Mouse (Mus musculus): ENCODE results near the gene Traf2. TPM values are rescaled to one million over a fixed set of nuclear protein-coding genes. Genes with fewer than 3 reads are reported as not detected.

Traf2 gene
- polyA plus RNA-seq, 1 experiment from 2014 or later = 20.3 TPM

DNA sequence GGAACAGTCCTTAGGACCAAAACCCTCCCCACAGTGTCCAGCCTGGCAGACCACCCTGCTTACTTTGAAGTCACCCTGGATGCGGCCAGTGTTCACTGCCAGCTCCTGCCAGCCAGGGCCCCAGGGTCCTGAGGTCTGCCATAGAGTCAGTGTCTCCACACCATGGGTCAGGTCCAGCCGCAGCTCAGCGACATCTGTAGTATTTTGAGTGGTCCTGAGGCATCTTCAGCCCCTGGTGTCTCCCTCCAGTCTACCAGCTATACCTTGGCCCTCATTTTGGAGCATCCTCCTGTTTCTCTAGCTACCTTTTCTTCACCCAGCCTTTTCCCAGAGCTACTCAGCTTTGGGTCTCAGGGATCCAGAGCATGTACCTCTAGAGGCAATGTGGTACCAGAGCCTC, 22.6 kb upstream of the Traf2 start:
- Histone ChIP-seq H3K27me3 (ENCODE audit: control insufficient read depth, insufficient read depth, low read length) (no peaks in the 10 kb centered on the region), H3K27ac (ENCODE audit: low read depth, low read length) (no peak overlapping the region), H3K9me3 (replicated peaks; ENCODE audit: control insufficient read depth, low read length) (no peaks in the 10 kb centered on the region), H3K9ac (ENCODE audit: low read depth, low read length) (no peak overlapping the region), H3K36me3 (ENCODE audit: control insufficient read depth, insufficient read depth, low read length) (peaks cover 17% of the 10 kb centered on the region), H3K4me1 (ENCODE audit: control insufficient read depth, insufficient read depth, low read length) (peaks cover 15% of the 10 kb centered on the region), H3K4me3 (ENCODE audit: low read depth, low read length) (no peak overlapping the region), H3K4me2 (no peak overlapping the region)
- 87% methylated on average over 3 of the region's 3 CpGs for WGBS (ENCODE audit: insufficient replicate concordance)
- no peak for ATAC-seq (replicated peaks; ENCODE audit: insufficient number of reproducible peaks, low FRiP score, low TSS enrichment)

- no peaks in the 10 kb centered on the region for H3K9me3 ChIP-seq (replicated peaks; ENCODE audit: control insufficient read depth, low read length)
- H3K9ac ChIP-seq (ENCODE audit: low read depth, low read length) = no peak overlapping the region
- H3K4me1 ChIP-seq (ENCODE audit: control insufficient read depth, insufficient read depth, low read length) = peaks cover 9% of the 10 kb centered on the region
- no peak overlapping the region for H3K4me3 ChIP-seq (ENCODE audit: low read depth, low read length)
- no peak overlapping the region for H3K27ac ChIP-seq (ENCODE audit: low read depth, low read length)
- peaks cover 22% of the 10 kb centered on the region for H3K36me3 ChIP-seq (ENCODE audit: control insufficient read depth, insufficient read depth, low read length)
- no peaks in the 10 kb centered on the region for H3K27me3 ChIP-seq (ENCODE audit: control insufficient read depth, insufficient read depth, low read length)
- no peak for ATAC-seq (replicated peaks; ENCODE audit: insufficient number of reproducible peaks, low FRiP score, low TSS enrichment)
- 90% methylated on average over 6 of the region's 6 CpGs for WGBS (ENCODE audit: insufficient replicate concordance)
- no peak overlapping the region for H3K4me2 ChIP-seq
These were observed 21.8 kb upstream of the Traf2 start for GRCm38 (mm10) chr2:25568473-25569019.

GRCm38 (mm10) chr2:25566558-25566957, 19.8 kb upstream of the Traf2 start:
- Histone ChIP-seq H3K4me2 (no peak overlapping the region), H3K36me3 (ENCODE audit: control insufficient read depth, insufficient read depth, low read length) (peaks cover 40% of the 10 kb centered on the region), H3K4me3 (ENCODE audit: low read depth, low read length) (no peak overlapping the region), H3K9ac (ENCODE audit: low read depth, low read length) (no peak overlapping the region), H3K27ac (ENCODE audit: low read depth, low read length) (no peak overlapping the region), H3K27me3 (ENCODE audit: control insufficient read depth, insufficient read depth, low read length) (no peaks in the 10 kb centered on the region), H3K4me1 (ENCODE audit: control insufficient read depth, insufficient read depth, low read length) (no peaks in the 10 kb centered on the region), H3K9me3 (replicated peaks; ENCODE audit: control insufficient read depth, low read length) (no peaks in the 10 kb centered on the region)
- 79% methylated on average over 6 of the region's 6 CpGs for WGBS (ENCODE audit: insufficient replicate concordance)
- no peak for ATAC-seq (replicated peaks; ENCODE audit: insufficient number of reproducible peaks, low FRiP score, low TSS enrichment)

DNA sequence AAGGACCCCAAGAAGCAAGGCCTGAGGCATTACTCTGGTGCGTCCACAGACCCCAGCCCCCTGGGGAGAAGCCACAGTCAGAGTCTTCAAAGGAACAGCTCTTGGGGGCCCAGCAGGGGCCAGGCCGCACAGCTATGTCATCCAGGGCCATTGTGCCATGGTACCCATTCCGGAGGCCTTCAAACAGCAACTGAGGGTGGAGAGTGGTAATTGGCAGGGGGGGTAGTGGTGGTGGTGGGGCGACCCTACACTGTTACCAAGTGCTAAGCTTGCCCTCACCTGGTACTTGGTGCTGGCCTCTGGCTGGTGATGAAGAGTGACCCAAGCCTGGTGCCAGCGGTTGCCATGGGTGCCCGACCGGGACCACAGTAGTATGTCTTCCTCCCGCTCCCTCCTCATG, 19.0 kb upstream of the Traf2 start:
- Histone ChIP-seq H3K9ac (ENCODE audit: low read depth, low read length) (no peak overlapping the region), H3K4me2 (no peak overlapping the region), H3K27me3 (ENCODE audit: control insufficient read depth, insufficient read depth, low read length) (no peaks in the 10 kb centered on the region), H3K27ac (ENCODE audit: low read depth, low read length) (no peak overlapping the region), H3K4me1 (ENCODE audit: control insufficient read depth, insufficient read depth, low read length) (no peaks in the 10 kb centered on the region), H3K9me3 (replicated peaks; ENCODE audit: control insufficient read depth, low read length) (no peaks in the 10 kb centered on the region), H3K4me3 (ENCODE audit: low read depth, low read length) (no peak overlapping the region), H3K36me3 (ENCODE audit: control insufficient read depth, insufficient read depth, low read length) (peaks cover 46% of the 10 kb centered on the region)
- 91% methylated on average over 8 of the region's 8 CpGs for WGBS (ENCODE audit: insufficient replicate concordance)
- ATAC-seq (replicated peaks; ENCODE audit: insufficient number of reproducible peaks, low FRiP score, low TSS enrichment) = no peak

DNA sequence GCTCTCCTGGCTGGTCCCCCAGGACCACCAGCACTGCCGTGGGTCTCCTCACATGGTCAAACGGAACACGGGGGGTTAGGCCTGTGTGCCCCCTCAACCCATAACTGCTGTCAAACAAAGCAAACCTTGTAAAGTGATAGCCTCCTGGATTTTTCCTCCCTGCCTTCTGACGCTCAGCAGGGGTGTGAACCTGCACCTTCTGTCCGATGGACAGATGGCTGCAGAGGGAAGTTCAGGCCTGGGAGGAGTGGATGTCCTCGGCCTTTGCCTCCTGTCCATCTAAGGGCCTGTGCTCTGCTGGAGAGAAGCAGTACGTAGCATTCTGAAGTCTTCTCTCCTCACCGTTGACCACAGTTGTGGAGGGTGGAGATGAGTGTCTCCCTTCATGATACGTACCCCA, 15.2 kb upstream of the Traf2 start:
- WGBS (ENCODE audit: insufficient replicate concordance) = 72% methylated on average over 9 of the region's 9 CpGs
- H3K36me3 ChIP-seq (ENCODE audit: control insufficient read depth, insufficient read depth, low read length) = peaks cover 42% of the 10 kb centered on the region
- no peak for ATAC-seq (replicated peaks; ENCODE audit: insufficient number of reproducible peaks, low FRiP score, low TSS enrichment)

DNA sequence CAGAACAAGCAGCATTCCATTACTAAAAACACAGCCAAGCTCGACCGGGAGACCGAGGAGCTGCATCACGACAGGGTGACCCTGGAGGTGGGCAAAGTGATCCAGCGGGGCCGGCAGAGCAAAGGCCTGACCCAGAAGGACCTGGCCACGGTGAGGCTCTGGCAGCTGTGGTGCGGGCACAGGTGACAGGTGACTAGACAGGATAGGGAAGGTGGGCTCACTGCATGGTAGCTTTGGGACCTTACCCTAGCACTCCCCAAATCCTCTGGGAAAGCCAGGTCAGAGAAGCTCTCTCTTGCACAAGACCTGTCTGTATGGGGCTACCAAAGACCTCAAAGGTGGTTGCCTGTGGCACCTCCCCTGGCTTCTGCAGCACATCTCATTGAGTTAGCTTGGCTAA, 13.8 kb upstream of the Traf2 start:
- 91% methylated on average over 8 of the region's 8 CpGs for WGBS (ENCODE audit: insufficient replicate concordance)
- ATAC-seq (replicated peaks; ENCODE audit: insufficient number of reproducible peaks, low FRiP score, low TSS enrichment) = no peak
- H3K27me3 ChIP-seq (ENCODE audit: control insufficient read depth, insufficient read depth, low read length) = no peaks in the 10 kb centered on the region
- no peak overlapping the region for H3K27ac ChIP-seq (ENCODE audit: low read depth, low read length)
- H3K4me3 ChIP-seq (ENCODE audit: low read depth, low read length) = no peak overlapping the region
- no peak overlapping the region for H3K9ac ChIP-seq (ENCODE audit: low read depth, low read length)
- peaks cover 8% of the 10 kb centered on the region for H3K4me1 ChIP-seq (ENCODE audit: control insufficient read depth, insufficient read depth, low read length)
- peaks cover 41% of the 10 kb centered on the region for H3K36me3 ChIP-seq (ENCODE audit: control insufficient read depth, insufficient read depth, low read length)
- H3K4me2 ChIP-seq = no peak overlapping the region
- no peaks in the 10 kb centered on the region for H3K9me3 ChIP-seq (replicated peaks; ENCODE audit: control insufficient read depth, low read length)

More for the DNA sequence above, 15.2 kb upstream of the Traf2 start:
- Histone ChIP-seq H3K4me3 (ENCODE audit: low read depth, low read length) (no peak overlapping the region), H3K4me1 (ENCODE audit: control insufficient read depth, insufficient read depth, low read length) (peaks cover 8% of the 10 kb centered on the region), H3K27ac (ENCODE audit: low read depth, low read length) (no peak overlapping the region), H3K4me2 (no peak overlapping the region), H3K9ac (ENCODE audit: low read depth, low read length) (no peak overlapping the region), H3K27me3 (ENCODE audit: control insufficient read depth, insufficient read depth, low read length) (no peaks in the 10 kb centered on the region), H3K9me3 (replicated peaks; ENCODE audit: control insufficient read depth, low read length) (no peaks in the 10 kb centered on the region)

GRCm38 (mm10) chr2:25558774-25559173, 12.0 kb upstream of the Traf2 start:
- Histone ChIP-seq H3K4me3 (ENCODE audit: low read depth, low read length) (peak overlapping the region; percentile 97), H3K27ac (ENCODE audit: low read depth, low read length) (no peak overlapping the region), H3K9ac (ENCODE audit: low read depth, low read length) (peak overlapping the region; percentile 93), H3K9me3 (replicated peaks; ENCODE audit: control insufficient read depth, low read length) (no peaks in the 10 kb centered on the region), H3K36me3 (ENCODE audit: control insufficient read depth, insufficient read depth, low read length) (peaks cover 32% of the 10 kb centered on the region), H3K4me2 (peak overlapping the region; percentile 84), H3K4me1 (ENCODE audit: control insufficient read depth, insufficient read depth, low read length) (peaks cover 8% of the 10 kb centered on the region), H3K27me3 (ENCODE audit: control insufficient read depth, insufficient read depth, low read length) (no peaks in the 10 kb centered on the region)
- no peak for ATAC-seq (replicated peaks; ENCODE audit: insufficient number of reproducible peaks, low FRiP score, low TSS enrichment)
- WGBS (ENCODE audit: insufficient replicate concordance) = 76% methylated on average over 6 of the region's 6 CpGs

DNA sequence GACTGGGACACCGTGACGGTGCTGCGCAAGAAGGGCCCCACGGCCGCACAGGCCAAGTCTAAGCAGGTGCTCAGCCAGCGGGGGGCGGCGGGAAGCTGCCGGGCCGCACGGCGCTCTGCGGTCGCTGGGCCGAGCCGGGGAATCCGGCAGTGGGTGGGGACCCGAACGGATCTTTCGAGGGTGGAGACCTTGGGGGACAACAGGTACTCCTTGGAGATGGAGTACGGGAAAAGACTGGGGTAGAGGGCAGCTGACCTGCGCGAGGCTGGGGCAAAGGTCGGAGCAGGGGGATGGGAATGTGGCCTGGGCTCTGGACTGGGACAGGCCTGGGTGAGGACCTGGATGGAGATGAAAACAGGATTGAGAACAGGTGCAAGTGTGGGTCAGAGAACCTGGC, 11.2 kb upstream of the Traf2 start:
- Histone ChIP-seq H3K9ac (ENCODE audit: low read depth, low read length) (peak overlapping the region; percentile 93), H3K9me3 (replicated peaks; ENCODE audit: control insufficient read depth, low read length) (no peaks in the 10 kb centered on the region), H3K27ac (ENCODE audit: low read depth, low read length) (peak overlapping the region; percentile 76), H3K4me2 (peak overlapping the region; percentile 84), H3K4me3 (ENCODE audit: low read depth, low read length) (peak overlapping the region; percentile 97), H3K36me3 (ENCODE audit: control insufficient read depth, insufficient read depth, low read length) (peaks cover 26% of the 10 kb centered on the region), H3K4me1 (ENCODE audit: control insufficient read depth, insufficient read depth, low read length) (peaks cover 8% of the 10 kb centered on the region), H3K27me3 (ENCODE audit: control insufficient read depth, insufficient read depth, low read length) (no peaks in the 10 kb centered on the region)
- ATAC-seq (replicated peaks; ENCODE audit: insufficient number of reproducible peaks, low FRiP score, low TSS enrichment) = no peak; the same call in 1 of the 2 replicates
- under 1% methylated on average over 24 of the region's 24 CpGs for WGBS (ENCODE audit: insufficient replicate concordance)

GRCm38 (mm10) chr2:25557221-25557963, 10.7 kb upstream of the Traf2 start, which contains the start of gene Edf1:
Edf1 (plus strand) TSS chr2:25557847.
- H3K4me3 ChIP-seq (ENCODE audit: low read depth, low read length) = peak within 1 kb of the TSS; percentile 97
- no peaks in the 10 kb centered on the region for H3K27me3 ChIP-seq (ENCODE audit: control insufficient read depth, insufficient read depth, low read length)
- peak within 1 kb of the TSS; percentile 76 for H3K27ac ChIP-seq (ENCODE audit: low read depth, low read length)
- peaks cover 21% of the 10 kb centered on the region for H3K36me3 ChIP-seq (ENCODE audit: control insufficient read depth, insufficient read depth, low read length)
- under 1% methylated on average over 61 of the region's 61 CpGs for WGBS (ENCODE audit: insufficient replicate concordance)
- peak; percentile 96 for ATAC-seq (replicated peaks; ENCODE audit: insufficient number of reproducible peaks, low FRiP score, low TSS enrichment)
- peak within 1 kb of the TSS; percentile 84 for H3K4me2 ChIP-seq
- H3K9me3 ChIP-seq (replicated peaks; ENCODE audit: control insufficient read depth, low read length) = no peaks in the 10 kb centered on the region
- H3K9ac ChIP-seq (ENCODE audit: low read depth, low read length) = peak within 1 kb of the TSS; percentile 93
- H3K4me1 ChIP-seq (ENCODE audit: control insufficient read depth, insufficient read depth, low read length) = peaks cover 8% of the 10 kb centered on the region
